Mouse (Mus musculus) liver, postnatal 0 days (tissue): Measurements from ENCODE around the gene Klrb1.
A peak's percentile ranks its signal among the peaks of the same experiment; 100 is the strongest.
"Not testable (repeated sequence)": the region's sequence is repeated elsewhere in the genome, so short reads cannot be mapped to it uniquely, and the experiment has no call there.

ENCODE experiments used
- CTCF ChIP-seq: sonication (generic); IDR thresholded peaks from 2 replicates; pipeline ENCODE4 v1.5.1; 2016; ENCODE audit warnings: antibody characterized with exemption, low read depth
- EP300 ChIP-seq: IDR thresholded peaks from 2 replicates; pipeline ENCODE4 v1.6.1; 2016; ENCODE audit warnings: antibody characterized with exemption, low read depth, mild to moderate bottlenecking

GRCm38 (mm10) chr6:128760416-128761143 is 37.7 kb upstream of the Klrb1 start:
- peak; percentile 89 for TF ChIP-seq CTCF
- not testable (repeated sequence) for TF ChIP-seq EP300
